Mouse (Mus musculus) hindbrain, embryonic 12.5 days (tissue): ENCODE measurements around the gene Tecrl. TPM values are rescaled to one million over a fixed set of nuclear protein-coding genes. Genes with fewer than 3 reads are reported as not detected.

Source experiments
- ATAC-seq: fragments of 200-750 bp; cut with Nextera tagmentation; 2 replicates; pipeline ENCODE4 v1.8.0; 2017; ENCODE audit warnings: moderate TSS enrichment; ENCODE audit not compliant: low FRiP score
- H3K27ac ChIP-seq: fragments of 300-500 bp; sonication (generic); 2 replicates; pipeline ENCODE4 v1.5.1; 2016; ENCODE audit warnings: mild to moderate bottlenecking
- H3K27me3 ChIP-seq: fragments of 300-500 bp; sonication (generic); 2 replicates; pipeline ENCODE4 v1.6.1; 2016; ENCODE audit warnings: mild to moderate bottlenecking
- H3K36me3 ChIP-seq: fragments of 300-500 bp; sonication (generic); 2 replicates; pipeline ENCODE4 v1.6.1; 2016; ENCODE audit warnings: mild to moderate bottlenecking
- H3K4me1 ChIP-seq: fragments of 300-500 bp; sonication (generic); 2 replicates; pipeline ENCODE4 v1.6.1; 2016
- H3K4me2 ChIP-seq: fragments of 300-500 bp; sonication (generic); replicated peaks from 2 replicates; pipeline ENCODE4 v1.6.1; 2016; ENCODE audit warnings: mild to moderate bottlenecking
- H3K4me3 ChIP-seq: fragments of 300-500 bp; sonication (generic); 2 replicates; pipeline ENCODE4 v1.5.1; 2016; ENCODE audit warnings: mild to moderate bottlenecking
- H3K9ac ChIP-seq: fragments of 300-500 bp; sonication (generic); 2 replicates; pipeline ENCODE4 v1.6.1; 2016; ENCODE audit warnings: mild to moderate bottlenecking, moderate library complexity
- H3K9me3 ChIP-seq: fragments of 300-500 bp; sonication (generic); replicated peaks from 2 replicates; pipeline ENCODE4 v1.6.1; 2016; ENCODE audit warnings: mild to moderate bottlenecking
- WGBS: fragments of 180-500 bp; shearing (Covaris S2); methylation state at CpG from one replicate; pipeline ENCODE4 v1.1.7; 2016; 5-methylcytosine and 5-hydroxymethylcytosine counted together
- polyA plus RNA-seq: library from polyadenylated mRNA; unstranded; fragments of >200 nt; fragmentation: Nextera tagmentation; extraction: Ambion mirVana; gene quantifications from 2 replicates; pipeline ENCODE4 v1.2.1, GENCODE M21; 2016

Tecrl gene
- polyA plus RNA-seq = 0.66 and 0.82 TPM in 2 replicates

GRCm38 (mm10) chr5:83354846-83355561, at the start of gene Tecrl:
Gene Tecrl, minus strand, starts transcription at chr5:83355195.
- no peak within 1 kb of the TSS for H3K27ac ChIP-seq
- no peak for ATAC-seq
- WGBS = 23% methylated on average over 9 of the region's 9 CpGs
- no peak within 1 kb of the TSS for H3K4me3 ChIP-seq
- H3K36me3 ChIP-seq = no peaks in the 10 kb centered on the region
- H3K4me1 ChIP-seq = peaks cover 3% of the 10 kb centered on the region
- H3K27me3 ChIP-seq = no peaks in the 10 kb centered on the region
- no peak within 1 kb of the TSS for H3K9ac ChIP-seq
- no peaks in the 10 kb centered on the region for H3K9me3 ChIP-seq
- H3K4me2 ChIP-seq = no peak within 1 kb of the TSS

GRCm38 (mm10) chr5:83385021-83385420, 30.0 kb upstream of the Tecrl start:
- WGBS = 86% methylated on average over 2 of the region's 2 CpGs
- Histone ChIP-seq H3K27me3 (no peaks in the 10 kb centered on the region), H3K36me3 (no peaks in the 10 kb centered on the region), H3K4me1 (no peaks in the 10 kb centered on the region), H3K9ac (no peak overlapping the region), H3K4me3 (no peak overlapping the region), H3K27ac (no peak overlapping the region), H3K9me3 (no peaks in the 10 kb centered on the region), H3K4me2 (no peak overlapping the region)
- no peak for ATAC-seq

- Histone ChIP-seq H3K4me1 (peaks cover 3% of the 10 kb centered on the region), H3K9me3 (no peaks in the 10 kb centered on the region), H3K27me3 (no peaks in the 10 kb centered on the region), H3K27ac (no peak overlapping the region), H3K9ac (no peak overlapping the region), H3K4me2 (no peak overlapping the region), H3K4me3 (no peak overlapping the region), H3K36me3 (no peaks in the 10 kb centered on the region)
- no peak for ATAC-seq
- WGBS = 36% methylated on average over 2 of the region's 2 CpGs
These were observed 3.4 kb downstream of the Tecrl start for GRCm38 (mm10) chr5:83351615-83352014.

- H3K27me3 ChIP-seq = no peaks in the 10 kb centered on the region
- no peak overlapping the region for H3K4me2 ChIP-seq
- no peak overlapping the region for H3K4me3 ChIP-seq
- WGBS = 84% methylated on average over 4 of the region's 4 CpGs
- no peaks in the 10 kb centered on the region for H3K4me1 ChIP-seq
- no peaks in the 10 kb centered on the region for H3K36me3 ChIP-seq
- H3K9ac ChIP-seq = no peak overlapping the region
- no peak overlapping the region for H3K27ac ChIP-seq
- no peaks in the 10 kb centered on the region for H3K9me3 ChIP-seq
- ATAC-seq = no peak
These were observed 15.9 kb downstream of the Tecrl start for GRCm38 (mm10) chr5:83339144-83339543.

GRCm38 (mm10) chr5:83267148-83267776, 87.7 kb downstream of the Tecrl start:
- H3K4me2 ChIP-seq = no peak overlapping the region
- 71% methylated on average over 2 of the region's 2 CpGs for WGBS
- no peaks in the 10 kb centered on the region for H3K27me3 ChIP-seq
- H3K9ac ChIP-seq = no peak overlapping the region
- no peak overlapping the region for H3K27ac ChIP-seq
- H3K4me1 ChIP-seq = no peaks in the 10 kb centered on the region
- H3K4me3 ChIP-seq = no peak overlapping the region
- no peaks in the 10 kb centered on the region for H3K36me3 ChIP-seq
- ATAC-seq = no peak
- H3K9me3 ChIP-seq = no peaks in the 10 kb centered on the region

- no peaks in the 10 kb centered on the region for H3K9me3 ChIP-seq
- ATAC-seq = no peak
- no peaks in the 10 kb centered on the region for H3K4me1 ChIP-seq
- no peak overlapping the region for H3K4me2 ChIP-seq
- H3K9ac ChIP-seq = no peak overlapping the region
- no peaks in the 10 kb centered on the region for H3K36me3 ChIP-seq
- no peak overlapping the region for H3K27ac ChIP-seq
- no peaks in the 10 kb centered on the region for H3K27me3 ChIP-seq
- no peak overlapping the region for H3K4me3 ChIP-seq
These were observed 94.9 kb downstream of the Tecrl start for GRCm38 (mm10) chr5:83260059-83260458.

GRCm38 (mm10) chr5:83254141-83254540, 100.9 kb downstream of the Tecrl start:
- Histone ChIP-seq H3K9ac (no peak overlapping the region), H3K4me2 (no peak overlapping the region), H3K36me3 (no peaks in the 10 kb centered on the region), H3K27ac (no peak overlapping the region), H3K9me3 (no peaks in the 10 kb centered on the region), H3K4me3 (no peak overlapping the region), H3K4me1 (no peaks in the 10 kb centered on the region), H3K27me3 (no peaks in the 10 kb centered on the region)
- WGBS = 86% methylated on average over 2 of the region's 2 CpGs
- ATAC-seq = no peak

- no peak for ATAC-seq
- H3K4me2 ChIP-seq = no peak overlapping the region
- WGBS = 33% methylated on average over 5 of the region's 5 CpGs
- H3K9ac ChIP-seq = no peak overlapping the region
- no peaks in the 10 kb centered on the region for H3K36me3 ChIP-seq
- H3K27ac ChIP-seq = no peak overlapping the region
- H3K9me3 ChIP-seq = no peaks in the 10 kb centered on the region
- H3K27me3 ChIP-seq = no peaks in the 10 kb centered on the region
- H3K4me1 ChIP-seq = 0 out of 2 replicates have a peak, but pooled peaks cover 4% of the 10 kb centered on the region
- no peak overlapping the region for H3K4me3 ChIP-seq
These were observed 116.0 kb downstream of the Tecrl start for GRCm38 (mm10) chr5:83238848-83239452.
